Mouse (Mus musculus) left cerebral cortex, adult 9 months (tissue): ENCODE measurements around the gene Mup7.
"Not testable (repeated sequence)": the region's sequence is repeated elsewhere in the genome, so short reads cannot be mapped to it uniquely, and the experiment has no call there.

Experiments used
- DNase-seq, 2 experiments: peaks; one replicate each; pipeline ENCODE4 v3.0.0; 2022; ENCODE audit warnings: low spot score in 2 of 2

Gene Mup7

DNA sequence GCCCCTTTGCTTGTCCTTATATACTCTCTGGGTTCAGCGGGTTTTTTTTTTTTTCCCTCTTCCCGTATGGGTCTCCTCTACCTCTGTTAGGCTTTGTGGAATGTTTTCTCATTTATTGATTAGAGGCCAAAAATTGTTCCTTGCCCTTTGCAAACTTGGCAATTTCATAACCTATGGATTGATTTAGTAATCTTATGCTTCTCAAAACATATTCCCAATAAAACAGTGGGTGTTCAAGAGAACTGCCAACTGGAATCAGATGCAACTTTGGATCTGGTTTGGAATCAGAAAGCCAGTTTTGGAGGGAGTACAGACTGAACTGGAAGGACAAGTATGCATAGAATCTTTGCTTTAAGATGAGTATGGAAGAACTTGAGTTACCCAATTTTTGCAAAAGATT lies at the start of gene Mup7:
TSS of gene Mup7 (minus strand) at position 101 of the 400 bp plus-strand sequence.
- not testable (repeated sequence) for DNase-seq

DNA sequence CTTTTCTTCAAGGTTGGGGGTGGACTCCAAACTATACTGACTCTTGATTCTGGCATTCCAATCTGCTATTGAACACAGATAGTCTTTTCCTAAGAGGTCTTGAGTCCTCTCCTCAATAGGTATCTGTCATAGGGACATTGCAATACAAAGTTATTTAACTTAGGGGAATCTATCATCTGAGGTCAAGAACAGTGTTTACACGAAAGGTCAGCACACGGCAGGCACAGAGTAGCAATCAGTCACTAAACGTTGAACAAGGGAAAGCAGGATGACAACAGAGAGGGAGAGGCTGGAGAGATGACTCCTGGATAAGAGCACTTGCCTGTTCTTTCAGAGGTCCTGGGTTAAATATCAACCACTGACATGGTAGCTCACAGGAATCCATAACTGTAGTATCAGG lies 9.6 kb upstream of the Mup7 start:
- not testable (repeated sequence) for DNase-seq

DNA sequence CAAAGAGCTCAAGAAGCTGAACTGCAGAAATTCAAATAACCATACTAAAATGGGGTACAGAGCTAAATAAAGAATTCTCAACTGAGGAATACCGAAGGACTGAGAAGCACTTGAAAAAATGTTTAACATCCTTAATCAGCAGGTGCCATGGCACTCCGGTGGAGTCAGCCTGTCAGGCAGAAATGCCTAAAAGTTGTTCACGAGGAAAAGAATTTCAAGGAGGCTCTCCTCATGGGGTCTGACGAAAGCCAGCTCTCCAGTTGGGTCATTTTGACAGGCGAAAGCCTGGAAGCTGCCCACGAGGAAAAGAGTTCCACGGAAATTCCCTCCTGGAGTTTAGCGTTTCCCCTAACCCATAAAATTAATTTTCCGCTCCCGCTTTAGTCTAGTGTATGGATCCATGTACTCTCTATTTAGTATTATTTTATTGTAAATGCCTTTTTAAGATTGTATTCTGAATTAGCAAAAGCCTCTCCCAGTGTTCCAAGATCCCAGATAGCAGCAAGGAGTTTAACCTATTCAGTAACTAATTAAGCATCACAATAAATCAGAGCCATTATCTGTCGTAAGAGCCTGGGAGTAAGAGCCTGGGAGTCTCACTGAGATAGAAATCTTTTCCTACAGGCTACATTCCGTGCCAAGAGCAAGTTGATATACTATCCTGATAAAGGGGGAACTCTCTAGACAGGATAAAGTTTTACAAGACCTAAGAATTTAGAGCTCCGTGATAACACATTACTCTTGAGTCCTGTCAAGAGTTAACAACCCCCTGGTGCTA lies 40.8 kb downstream of the Mup7 start:
- DNase-seq: not testable (repeated sequence)

DNA sequence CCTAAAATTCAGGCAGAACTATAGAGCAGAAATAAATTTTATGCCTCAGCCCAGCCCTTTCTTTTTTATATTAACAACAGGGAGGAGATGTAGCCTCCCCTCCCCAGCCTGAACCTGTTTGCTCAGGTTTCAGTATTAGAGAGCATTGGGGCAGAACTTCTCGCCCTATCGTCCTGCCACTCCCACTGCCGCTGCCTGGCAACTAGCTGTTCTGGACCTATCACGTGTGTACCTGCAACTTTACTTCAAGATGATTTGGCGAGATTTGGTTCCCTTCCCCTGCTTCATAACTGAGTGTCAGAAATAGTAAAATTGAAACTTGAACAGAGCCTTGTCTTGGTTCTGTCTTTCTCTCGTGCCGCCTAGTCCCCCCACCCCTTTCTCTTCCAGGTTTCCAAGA lies 50.1 kb downstream of the Mup7 start:
- not testable (repeated sequence) for DNase-seq
